Mouse (Mus musculus): ENCODE data around the gene Mrtfb. TPM values are rescaled to one million over a fixed set of nuclear protein-coding genes. Genes with fewer than 3 reads are reported as not detected.

Gene Mrtfb
- polyA plus RNA-seq, 1 experiment from 2014 or later: 22.6 TPM

GRCm38 (mm10) chr16:13232912-13233802 is 23.1 kb upstream of the Mrtfb start:
- H3K36me3 ChIP-seq (ENCODE audit: control insufficient read depth, insufficient read depth, low read length): no peaks in the 10 kb centered on the region
- no peak overlapping the region for H3K27ac ChIP-seq (ENCODE audit: low read depth, low read length)
- H3K4me3 ChIP-seq (ENCODE audit: low read depth, low read length): no peak overlapping the region
- WGBS: 51% methylated on average over 14 of the region's 14 CpGs
- no peak overlapping the region for H3K4me2 ChIP-seq (ENCODE audit: low read depth)
- no peaks in the 10 kb centered on the region for H3K27me3 ChIP-seq (ENCODE audit: control insufficient read depth, insufficient read depth, low read length)
- ATAC-seq (ENCODE audit: insufficient read depth, low FRiP score, low TSS enrichment) (no peak), DNase-seq (ENCODE audit: low spot score) (no peak)
- no peaks in the 10 kb centered on the region for H3K9me3 ChIP-seq (ENCODE audit: control insufficient read depth, low read length)
- H3K4me1 ChIP-seq (ENCODE audit: control insufficient read depth, insufficient read depth, low read length): 0 out of 2 replicates have a peak, but pooled peaks cover 3% of the 10 kb centered on the region
- no peak overlapping the region for H3K9ac ChIP-seq (ENCODE audit: low read length)

DNA sequence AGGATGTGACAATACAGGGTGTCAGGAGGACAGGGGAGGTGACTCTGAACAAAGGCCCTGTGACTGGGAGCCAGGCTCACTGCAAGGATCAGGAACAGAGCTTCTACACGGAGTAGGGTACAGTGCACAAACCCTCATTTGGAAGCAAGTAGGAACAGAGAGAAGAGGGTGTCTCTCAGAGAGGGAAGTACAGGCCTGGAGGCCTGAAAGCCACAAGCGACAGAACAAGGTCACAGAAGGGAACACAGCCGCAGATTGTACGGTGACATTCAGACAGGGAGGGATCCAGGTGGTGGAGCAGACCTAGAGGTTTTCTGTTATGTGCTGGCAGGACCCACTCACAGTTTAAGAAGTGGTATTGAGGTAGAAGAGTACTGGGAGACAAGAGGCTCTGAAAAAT is 17.2 kb upstream of the Mrtfb start:
- no peak for DNase-seq (ENCODE audit: low spot score)
- Histone ChIP-seq H3K4me2 (ENCODE audit: low read depth) (no peak overlapping the region), H3K36me3 (ENCODE audit: control insufficient read depth, insufficient read depth, low read length) (no peaks in the 10 kb centered on the region), H3K4me3 (ENCODE audit: low read depth, low read length) (no peak overlapping the region), H3K27ac (ENCODE audit: low read depth, low read length) (no peak overlapping the region), H3K4me1 (ENCODE audit: control insufficient read depth, insufficient read depth, low read length) (no peaks in the 10 kb centered on the region), H3K27me3 (ENCODE audit: control insufficient read depth, insufficient read depth, low read length) (no peaks in the 10 kb centered on the region), H3K9me3 (ENCODE audit: control insufficient read depth, low read length) (no peaks in the 10 kb centered on the region), H3K9ac (ENCODE audit: low read length) (no peak overlapping the region)
- 83% methylated on average over 4 of the region's 4 CpGs for WGBS
- ATAC-seq (ENCODE audit: insufficient read depth, low FRiP score, low TSS enrichment): no peak

GRCm38 (mm10) chr16:13239544-13239943 is 16.7 kb upstream of the Mrtfb start:
- H3K27ac ChIP-seq (ENCODE audit: low read depth, low read length): no peak overlapping the region
- H3K27me3 ChIP-seq (ENCODE audit: control insufficient read depth, insufficient read depth, low read length): no peaks in the 10 kb centered on the region
- H3K4me1 ChIP-seq (ENCODE audit: control insufficient read depth, insufficient read depth, low read length): no peaks in the 10 kb centered on the region
- H3K9ac ChIP-seq (ENCODE audit: low read length): no peak overlapping the region
- WGBS: 72% methylated on average over 2 of the region's 2 CpGs
- no peaks in the 10 kb centered on the region for H3K9me3 ChIP-seq (ENCODE audit: control insufficient read depth, low read length)
- no peak overlapping the region for H3K4me2 ChIP-seq (ENCODE audit: low read depth)
- ATAC-seq (ENCODE audit: insufficient read depth, low FRiP score, low TSS enrichment): no peak
- DNase-seq (ENCODE audit: low spot score): no peak
- H3K4me3 ChIP-seq (ENCODE audit: low read depth, low read length): no peak overlapping the region
- H3K36me3 ChIP-seq (ENCODE audit: control insufficient read depth, insufficient read depth, low read length): no peaks in the 10 kb centered on the region

GRCm38 (mm10) chr16:13240326-13240725 is 16.0 kb upstream of the Mrtfb start:
- no peak overlapping the region for H3K4me2 ChIP-seq (ENCODE audit: low read depth)
- no peak overlapping the region for H3K27ac ChIP-seq (ENCODE audit: low read depth, low read length)
- H3K9me3 ChIP-seq (ENCODE audit: control insufficient read depth, low read length): no peaks in the 10 kb centered on the region
- ATAC-seq (ENCODE audit: insufficient read depth, low FRiP score, low TSS enrichment) (no peak), DNase-seq (ENCODE audit: low spot score) (no peak)
- no peaks in the 10 kb centered on the region for H3K4me1 ChIP-seq (ENCODE audit: control insufficient read depth, insufficient read depth, low read length)
- H3K27me3 ChIP-seq (ENCODE audit: control insufficient read depth, insufficient read depth, low read length): no peaks in the 10 kb centered on the region
- H3K9ac ChIP-seq (ENCODE audit: low read length): no peak overlapping the region
- H3K36me3 ChIP-seq (ENCODE audit: control insufficient read depth, insufficient read depth, low read length): no peaks in the 10 kb centered on the region
- H3K4me3 ChIP-seq (ENCODE audit: low read depth, low read length): no peak overlapping the region
- 83% methylated on average over 7 of the region's 7 CpGs for WGBS

DNA sequence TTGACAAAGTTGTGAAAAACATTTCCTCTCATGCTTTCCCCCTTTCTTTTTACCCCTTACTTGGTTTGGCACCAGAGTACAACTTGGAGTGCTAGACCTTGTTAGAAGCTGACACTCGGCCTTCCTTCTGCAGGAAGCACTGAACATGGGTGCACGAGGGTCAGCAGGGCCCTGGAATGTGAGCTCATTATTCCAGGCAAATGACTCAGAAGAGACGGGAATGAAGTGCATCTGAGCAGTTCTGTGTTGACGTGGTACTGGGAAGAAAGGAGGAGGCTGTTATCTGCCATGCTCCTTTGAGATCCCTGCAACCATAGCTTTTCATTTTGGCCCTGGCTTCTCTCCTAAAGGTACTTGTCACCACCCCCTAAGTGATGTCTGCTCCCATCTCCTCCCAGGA is 10.6 kb upstream of the Mrtfb start:
- H3K27me3 ChIP-seq (ENCODE audit: control insufficient read depth, insufficient read depth, low read length): no peaks in the 10 kb centered on the region
- H3K9me3 ChIP-seq (ENCODE audit: control insufficient read depth, low read length): no peaks in the 10 kb centered on the region
- 35% methylated on average over 4 of the region's 4 CpGs for WGBS
- H3K4me1 ChIP-seq (ENCODE audit: control insufficient read depth, insufficient read depth, low read length): no peaks in the 10 kb centered on the region
- ATAC-seq (ENCODE audit: insufficient read depth, low FRiP score, low TSS enrichment) (no peak), DNase-seq (ENCODE audit: low spot score) (no peak)
- H3K27ac ChIP-seq (ENCODE audit: low read depth, low read length): no peak overlapping the region
- no peak overlapping the region for H3K9ac ChIP-seq (ENCODE audit: low read length)
- no peak overlapping the region for H3K4me3 ChIP-seq (ENCODE audit: low read depth, low read length)
- H3K4me2 ChIP-seq (ENCODE audit: low read depth): no peak overlapping the region
- H3K36me3 ChIP-seq (ENCODE audit: control insufficient read depth, insufficient read depth, low read length): no peaks in the 10 kb centered on the region

- no peak overlapping the region for H3K9ac ChIP-seq (ENCODE audit: low read length)
- H3K4me2 ChIP-seq (ENCODE audit: low read depth): no peak overlapping the region
- H3K4me3 ChIP-seq (ENCODE audit: low read depth, low read length): no peak overlapping the region
- H3K27ac ChIP-seq (ENCODE audit: low read depth, low read length): no peak overlapping the region
- no peak for DNase-seq (ENCODE audit: low spot score)
- H3K36me3 ChIP-seq (ENCODE audit: control insufficient read depth, insufficient read depth, low read length): no peaks in the 10 kb centered on the region
- WGBS: 74% methylated on average over 3 of the region's 3 CpGs
- H3K27me3 ChIP-seq (ENCODE audit: control insufficient read depth, insufficient read depth, low read length): no peaks in the 10 kb centered on the region
- no peak for ATAC-seq (ENCODE audit: insufficient read depth, low FRiP score, low TSS enrichment)
- no peaks in the 10 kb centered on the region for H3K4me1 ChIP-seq (ENCODE audit: control insufficient read depth, insufficient read depth, low read length)
- H3K9me3 ChIP-seq (ENCODE audit: control insufficient read depth, low read length): no peaks in the 10 kb centered on the region
Measured at GRCm38 (mm10) chr16:13246855-13247254, 9.4 kb upstream of the Mrtfb start.

DNA sequence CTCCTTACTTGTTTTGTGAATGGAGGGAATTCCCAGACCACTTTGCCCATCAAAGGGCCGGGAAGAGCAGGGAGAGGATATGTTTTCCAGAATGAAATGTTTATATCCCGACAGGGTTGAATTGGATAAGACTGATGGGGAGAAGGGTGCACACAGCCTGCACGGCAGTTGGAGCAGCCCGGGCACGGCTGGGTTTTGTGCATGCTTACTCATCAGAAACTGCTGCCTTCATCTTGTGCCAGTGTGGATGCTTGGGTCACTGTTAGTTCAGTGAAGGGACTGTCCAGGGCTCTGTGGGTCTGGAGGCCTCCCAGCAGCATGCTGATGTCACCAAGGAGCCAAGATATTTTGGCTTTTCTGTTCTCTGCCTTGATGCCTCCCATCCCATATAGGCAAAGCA is 6.2 kb upstream of the Mrtfb start:
- ATAC-seq (ENCODE audit: insufficient read depth, low FRiP score, low TSS enrichment) (no peak), DNase-seq (ENCODE audit: low spot score) (no peak)
- H3K9me3 ChIP-seq (ENCODE audit: control insufficient read depth, low read length): no peaks in the 10 kb centered on the region
- H3K27ac ChIP-seq (ENCODE audit: low read depth, low read length): no peak overlapping the region
- no peaks in the 10 kb centered on the region for H3K4me1 ChIP-seq (ENCODE audit: control insufficient read depth, insufficient read depth, low read length)
- H3K36me3 ChIP-seq (ENCODE audit: control insufficient read depth, insufficient read depth, low read length): no peaks in the 10 kb centered on the region
- no peak overlapping the region for H3K4me3 ChIP-seq (ENCODE audit: low read depth, low read length)
- H3K9ac ChIP-seq (ENCODE audit: low read length): no peak overlapping the region
- 79% methylated on average over 5 of the region's 5 CpGs for WGBS
- H3K27me3 ChIP-seq (ENCODE audit: control insufficient read depth, insufficient read depth, low read length): no peaks in the 10 kb centered on the region
- H3K4me2 ChIP-seq (ENCODE audit: low read depth): no peak overlapping the region

- peak overlapping the region; percentile 90 for H3K9ac ChIP-seq (ENCODE audit: low read length)
- no peaks in the 10 kb centered on the region for H3K27me3 ChIP-seq (ENCODE audit: control insufficient read depth, insufficient read depth, low read length)
- H3K9me3 ChIP-seq (ENCODE audit: control insufficient read depth, low read length): no peaks in the 10 kb centered on the region
- peak; percentile 74 for ATAC-seq (ENCODE audit: insufficient read depth, low FRiP score, low TSS enrichment)
- peak overlapping the region; percentile 91 for H3K4me2 ChIP-seq (ENCODE audit: low read depth)
- peak; percentile 48 for DNase-seq (ENCODE audit: low spot score)
- WGBS: 6% methylated on average over 47 of the region's 64 CpGs
- peaks cover 6% of the 10 kb centered on the region; the same call in 1 of the 2 replicates for H3K4me1 ChIP-seq (ENCODE audit: control insufficient read depth, insufficient read depth, low read length)
- peak overlapping the region; percentile 79 for H3K4me3 ChIP-seq (ENCODE audit: low read depth, low read length)
- H3K27ac ChIP-seq (ENCODE audit: low read depth, low read length): peak overlapping the region; percentile 44; the same call in 1 of the 2 replicates
- no peaks in the 10 kb centered on the region for H3K36me3 ChIP-seq (ENCODE audit: control insufficient read depth, insufficient read depth, low read length)
Measured at GRCm38 (mm10) chr16:13256667-13257527, 616 bp downstream of the Mrtfb start.

All from neural tube, embryonic 11.5 days (tissue).